Mouse (Mus musculus): ENCODE measurements around the gene Scn1b. TPM values are rescaled to one million over a fixed set of nuclear protein-coding genes. Genes with fewer than 3 reads are reported as not detected.

The Scn1b gene
- polyA plus RNA-seq, 1 experiment, result 42.4 TPM

GRCm38 (mm10) chr7:31116721-31117145, 10.1 kb downstream of the Scn1b start:
- no peak for DNase-seq (ENCODE audit: low read depth)

DNA sequence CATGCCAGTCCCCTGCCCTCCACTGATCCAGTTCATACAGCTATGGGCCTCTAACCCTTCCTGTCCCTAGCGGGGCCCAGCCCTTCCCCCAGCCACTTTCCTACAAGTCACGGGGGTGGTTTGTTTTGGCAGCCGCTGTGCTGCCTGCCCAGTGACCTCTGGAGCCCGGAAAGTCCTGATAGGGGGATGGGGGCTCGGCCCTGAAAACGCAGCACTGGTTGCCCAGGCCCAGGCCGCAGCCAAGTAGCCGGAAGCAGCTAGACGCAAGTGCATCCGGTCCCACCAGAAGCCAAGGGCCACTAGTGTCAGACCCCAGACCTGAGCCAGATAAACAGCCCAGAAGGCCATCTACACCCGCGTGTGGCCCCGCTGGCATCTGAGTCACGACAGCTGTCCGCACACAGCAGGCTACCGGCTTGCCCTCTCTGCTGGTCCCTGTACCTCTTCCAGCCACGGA, 11.2 kb downstream of the Scn1b start:
- DNase-seq (ENCODE audit: low read depth), result no peak

DNA sequence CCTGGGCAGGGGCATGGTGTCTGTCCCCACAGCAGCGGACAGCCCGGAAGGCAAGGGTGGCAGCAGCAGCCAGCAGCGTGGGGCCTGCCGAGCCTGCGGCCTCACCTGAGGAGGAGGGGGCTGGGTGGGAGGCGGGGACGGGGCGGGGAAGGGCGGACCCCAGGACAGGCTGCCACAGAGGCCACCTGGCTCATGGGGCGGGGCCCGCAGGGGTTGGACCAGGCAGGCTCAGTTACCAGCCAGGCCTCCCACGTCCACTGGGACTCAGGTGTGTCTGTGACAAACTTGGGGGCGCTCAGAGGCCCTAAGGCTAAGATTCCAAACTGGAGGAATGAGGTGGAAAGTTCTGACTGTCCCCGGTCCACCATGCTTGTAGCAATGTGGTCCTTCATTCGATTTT, 11.6 kb downstream of the Scn1b start, which contains the start of gene Hpn:
Gene Hpn, minus strand, starts transcription at position 109 of the 400 bp plus-strand sequence.
- no peak for DNase-seq (ENCODE audit: low read depth)

GRCm38 (mm10) chr7:31114646-31115045, 12.2 kb downstream of the Scn1b start:
- no peak for DNase-seq (ENCODE audit: low read depth)

DNA sequence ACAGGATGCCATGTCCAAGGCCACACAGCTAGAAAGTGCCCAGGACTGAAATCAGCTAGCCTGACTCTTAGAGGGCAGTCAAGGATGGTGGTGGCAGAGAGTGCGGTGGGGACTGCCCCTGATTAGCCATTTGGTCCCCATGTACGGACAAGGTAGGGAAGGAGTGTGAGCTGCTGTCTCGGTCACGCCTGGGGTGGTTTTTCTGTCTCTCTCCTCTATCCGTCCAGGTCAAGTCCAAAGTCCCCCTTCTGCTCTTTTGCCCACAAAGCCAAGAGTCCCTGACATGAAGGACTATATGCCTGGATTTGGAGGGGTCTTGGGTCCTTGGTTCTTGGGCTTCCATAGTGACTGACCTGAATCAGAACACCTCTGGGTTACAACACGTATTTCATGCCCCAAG, 13.0 kb downstream of the Scn1b start:
- DNase-seq (ENCODE audit: low read depth), result no peak

GRCm38 (mm10) chr7:31112036-31112435, 14.8 kb downstream of the Scn1b start:
- DNase-seq (ENCODE audit: low read depth), result no peak

DNA sequence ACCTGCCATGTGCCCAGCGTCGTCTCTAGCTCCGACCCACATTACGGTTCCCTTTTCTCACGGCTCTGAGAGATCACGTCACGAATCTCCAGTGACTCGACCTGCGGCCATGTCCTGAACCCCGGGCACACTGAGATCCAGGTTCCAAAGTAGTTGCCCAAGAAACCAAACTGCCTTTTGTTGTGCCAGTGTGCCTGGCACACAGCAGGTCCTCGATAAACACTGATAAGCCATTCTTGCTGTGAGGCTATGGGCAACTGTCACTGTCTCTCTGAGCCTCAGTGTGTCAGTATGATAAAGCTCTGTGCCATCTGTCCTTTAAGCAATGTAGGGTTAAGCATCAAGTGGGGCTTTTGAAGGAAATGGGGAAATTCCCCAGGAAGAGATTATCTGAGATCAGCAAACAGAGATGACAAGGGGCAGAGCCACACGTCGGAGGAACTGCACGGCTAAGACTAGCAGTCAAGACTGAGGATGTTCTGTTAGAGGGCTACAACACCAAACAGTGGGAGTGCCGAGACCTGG, 15.9 kb downstream of the Scn1b start:
- DNase-seq (ENCODE audit: low read depth), result no peak

- DNase-seq (ENCODE audit: low read depth), result no peak
Measured at GRCm38 (mm10) chr7:31109796-31110195, 17.0 kb downstream of the Scn1b start.

DNA sequence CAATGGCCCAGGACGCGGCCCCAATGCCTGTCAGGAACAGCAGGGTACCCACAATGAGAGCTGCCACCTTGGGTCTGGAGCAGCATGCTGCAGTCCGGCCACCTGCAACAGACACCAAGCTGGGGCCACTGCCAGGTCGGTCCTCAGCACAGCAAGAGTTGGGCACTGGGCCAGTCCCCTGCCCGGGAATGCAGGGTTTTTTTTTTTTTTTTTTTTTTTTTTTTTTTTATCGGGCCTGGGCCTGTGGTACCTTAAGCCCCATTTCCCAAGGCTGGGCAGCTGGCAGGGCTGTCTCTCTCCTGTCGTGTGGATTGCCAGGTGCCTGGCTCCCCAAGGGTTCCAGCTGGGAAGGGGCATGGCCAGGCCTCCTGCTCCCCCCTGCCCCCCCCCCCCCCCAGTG, 17.7 kb downstream of the Scn1b start:
- DNase-seq (ENCODE audit: low read depth), result no peak

GRCm38 (mm10) chr7:31107781-31108180, 19.0 kb downstream of the Scn1b start:
- DNase-seq (ENCODE audit: low read depth), result no peak

GRCm38 (mm10) chr7:31106166-31106565, 20.6 kb downstream of the Scn1b start:
- no peak for DNase-seq (ENCODE audit: low read depth)

DNA sequence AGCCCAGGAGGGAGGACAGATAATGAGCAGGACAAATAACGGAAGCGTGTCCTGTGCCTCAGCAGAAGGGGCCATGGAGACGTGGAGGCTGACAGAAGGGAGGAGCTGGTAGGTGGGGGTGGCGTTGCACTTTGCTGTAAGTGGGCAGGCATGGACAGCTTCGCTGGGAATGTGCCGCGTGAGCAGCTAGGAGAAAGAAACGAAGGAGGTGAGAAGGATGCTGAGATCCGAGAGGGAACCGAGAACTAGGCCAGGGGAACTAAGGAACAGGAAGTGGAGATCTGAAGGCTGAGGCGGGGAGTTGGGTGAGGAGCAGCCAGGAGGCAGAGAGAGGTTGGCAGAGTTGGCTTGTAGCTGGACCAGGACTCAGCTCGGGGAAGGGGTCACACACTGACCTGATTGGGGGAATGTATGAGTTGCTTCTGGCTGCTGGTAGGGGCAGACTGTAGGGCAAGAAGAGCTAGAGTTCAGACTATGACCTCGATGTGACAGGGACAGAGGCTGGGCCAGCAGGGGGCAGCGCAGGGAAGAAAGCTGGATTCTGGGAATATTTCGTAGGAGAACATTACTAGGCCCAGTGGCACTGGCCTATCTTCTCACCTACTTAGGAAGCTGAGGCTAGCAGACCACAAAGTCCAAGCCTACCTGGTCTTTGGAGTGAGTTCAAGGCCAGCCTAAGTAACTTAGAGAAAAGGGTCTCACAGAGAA, 21.6 kb downstream of the Scn1b start:
- no peak for DNase-seq (ENCODE audit: low read depth)

DNA sequence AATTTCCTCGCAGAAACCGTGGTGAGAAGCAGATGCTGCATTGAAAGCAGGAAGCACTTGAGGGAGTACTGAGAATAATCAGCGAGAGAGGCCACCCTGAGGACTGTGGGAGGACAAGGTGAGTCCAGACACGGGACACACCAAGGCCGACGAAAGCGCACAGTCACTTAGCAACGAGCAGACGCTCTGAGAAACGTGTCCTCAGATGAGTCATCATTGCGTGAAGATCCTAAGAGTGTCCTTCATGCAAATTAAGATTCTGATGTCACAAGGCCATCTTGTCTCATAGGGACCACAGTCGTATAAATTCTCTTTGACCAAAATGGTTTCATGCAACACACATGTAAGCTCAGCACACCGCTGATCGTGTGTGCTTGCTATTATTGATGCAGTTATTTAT, 26.0 kb downstream of the Scn1b start:
- no peak for DNase-seq (ENCODE audit: low read depth)

DNA sequence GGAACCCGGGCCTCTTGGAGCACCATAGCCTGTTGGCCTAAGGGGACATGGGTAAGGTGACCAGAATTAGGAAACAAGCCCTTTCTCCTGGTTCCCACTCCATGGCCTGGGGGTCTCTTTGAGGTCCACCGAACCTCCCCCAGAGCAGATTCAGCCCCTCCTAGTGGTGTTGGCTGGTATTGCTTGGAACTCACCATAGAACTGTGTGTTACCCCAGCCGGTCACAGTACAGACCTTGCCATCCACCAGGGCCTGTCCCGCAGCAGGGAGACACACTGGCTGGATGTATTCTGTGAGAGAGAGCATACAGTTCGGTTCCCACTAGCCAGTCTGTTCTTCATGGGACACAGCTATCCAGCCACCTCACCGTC, 27.2 kb downstream of the Scn1b start:
- DNase-seq (ENCODE audit: low read depth), result no peak

GRCm38 (mm10) chr7:31098697-31099611, 27.8 kb downstream of the Scn1b start:
- no peak for DNase-seq (ENCODE audit: low read depth)

DNA sequence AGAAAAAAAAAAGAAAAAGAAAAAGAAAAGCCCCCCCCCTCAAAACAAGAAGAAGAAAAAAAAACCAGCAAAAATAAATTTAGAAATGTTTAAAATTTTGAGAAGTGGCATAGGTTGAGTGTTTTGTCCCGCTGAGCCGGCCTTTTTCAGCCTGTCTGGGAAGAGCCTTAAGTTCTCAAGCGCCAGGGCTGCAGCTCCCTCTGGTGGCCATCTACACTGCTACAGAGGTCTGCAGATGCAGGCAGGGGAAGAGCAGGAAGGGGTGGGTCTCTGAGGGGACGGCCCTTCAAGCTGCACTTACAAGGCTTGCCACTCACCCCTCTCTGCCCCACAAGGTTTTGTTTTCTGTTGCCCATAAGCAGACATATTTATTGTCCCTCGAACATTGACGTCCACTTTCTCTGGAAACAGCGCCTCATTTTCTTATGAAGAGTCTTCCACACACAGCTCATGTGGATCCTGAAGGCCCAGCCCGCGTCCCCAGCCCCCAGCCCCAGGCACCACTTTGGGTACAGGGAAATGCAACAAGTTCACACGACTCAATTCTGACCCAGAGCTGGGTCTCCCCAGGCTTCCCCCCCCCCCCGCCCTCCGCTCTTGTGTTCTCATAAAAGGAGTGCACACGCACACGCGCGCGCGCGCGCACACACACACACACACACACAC, 29.1 kb downstream of the Scn1b start:
- DNase-seq (ENCODE audit: low read depth), result no peak

DNA sequence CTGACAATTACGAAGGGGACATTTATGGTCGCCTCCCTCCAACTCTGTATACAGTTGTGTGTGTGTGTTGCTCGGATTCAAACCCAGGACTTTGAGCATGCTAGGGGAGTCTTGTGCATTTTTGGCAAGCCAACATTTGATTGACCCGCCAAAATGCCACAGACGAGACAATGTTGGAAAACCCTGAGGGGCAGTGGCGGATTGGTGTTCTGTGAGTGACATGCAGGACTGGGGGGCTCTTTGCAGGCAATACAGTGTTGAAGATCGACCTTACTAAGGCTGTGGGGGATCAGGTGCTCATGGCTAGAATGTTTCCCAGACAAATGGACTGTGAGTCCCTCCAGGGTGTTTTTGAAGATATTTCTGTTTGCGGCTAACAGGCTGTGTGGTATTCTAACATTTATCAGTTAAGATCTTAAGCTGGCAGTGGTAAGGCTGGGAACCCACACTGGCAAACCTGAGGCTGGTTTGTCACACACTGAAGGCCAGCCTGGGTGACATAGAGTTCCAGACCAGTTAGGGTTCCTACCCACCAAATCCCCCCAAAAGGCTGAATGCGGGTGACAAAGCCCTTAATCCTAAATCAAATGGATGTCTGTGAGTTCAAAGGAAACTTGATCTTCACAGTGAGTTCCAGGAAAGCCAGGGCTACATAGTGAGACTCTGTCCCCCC, 29.8 kb downstream of the Scn1b start:
- no peak for DNase-seq (ENCODE audit: low read depth)

DNA sequence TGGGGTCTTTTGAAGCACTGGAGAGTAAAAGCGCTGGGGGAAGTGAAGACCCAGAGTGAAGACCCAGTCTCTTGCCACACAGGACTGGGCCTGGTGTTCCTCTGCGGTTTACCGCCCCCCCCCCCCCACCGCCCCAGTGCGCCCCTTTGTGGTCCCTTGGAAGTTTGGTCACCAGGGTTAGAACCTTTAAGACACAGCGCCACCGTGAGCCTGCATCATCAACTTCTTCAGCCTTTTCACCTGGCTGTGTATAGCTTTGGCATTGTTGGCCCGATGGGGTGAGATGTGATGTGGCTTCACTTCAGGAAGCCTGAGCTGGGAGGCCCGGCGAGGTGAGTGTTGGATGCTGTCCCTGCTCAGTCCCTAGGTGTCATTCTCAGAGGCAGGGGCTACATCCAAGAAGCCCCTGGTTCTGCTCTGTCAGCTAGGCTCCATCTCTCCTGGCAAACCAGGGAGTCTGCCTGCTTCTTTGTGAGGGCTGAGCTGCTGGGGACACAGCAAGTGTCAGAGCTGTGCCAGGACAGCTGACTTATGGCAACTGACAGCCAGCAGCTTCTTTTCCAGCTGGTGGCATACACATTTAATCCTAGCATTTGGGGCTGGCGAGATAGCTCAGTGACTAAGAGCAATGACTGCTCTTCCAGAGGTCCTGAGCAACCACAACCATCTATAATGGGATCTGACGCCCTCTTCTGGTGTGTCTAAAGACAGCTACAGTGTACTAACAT, 31.9 kb downstream of the Scn1b start:
- DNase-seq (ENCODE audit: low read depth), result no peak

DNA sequence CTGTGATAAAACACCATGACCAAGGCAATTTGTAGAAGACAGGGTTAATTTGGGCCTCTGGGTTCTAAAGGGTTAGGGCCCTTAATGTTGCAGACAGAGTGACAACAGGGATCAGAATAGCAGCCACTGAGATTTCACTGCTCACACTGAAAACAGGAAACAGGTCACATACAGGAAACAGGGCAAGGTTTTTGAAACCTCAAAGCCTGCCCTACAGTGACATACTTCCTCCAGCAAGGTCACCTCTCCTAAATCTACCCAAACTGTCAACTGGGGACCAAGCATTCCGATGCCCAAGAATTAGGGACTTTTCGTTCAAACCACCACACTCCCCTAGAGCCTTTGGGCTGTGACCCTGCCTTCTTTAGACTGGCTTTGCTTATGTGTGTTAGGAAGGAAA, 37.1 kb downstream of the Scn1b start:
- DNase-seq (ENCODE audit: low read depth), result no peak

DNA sequence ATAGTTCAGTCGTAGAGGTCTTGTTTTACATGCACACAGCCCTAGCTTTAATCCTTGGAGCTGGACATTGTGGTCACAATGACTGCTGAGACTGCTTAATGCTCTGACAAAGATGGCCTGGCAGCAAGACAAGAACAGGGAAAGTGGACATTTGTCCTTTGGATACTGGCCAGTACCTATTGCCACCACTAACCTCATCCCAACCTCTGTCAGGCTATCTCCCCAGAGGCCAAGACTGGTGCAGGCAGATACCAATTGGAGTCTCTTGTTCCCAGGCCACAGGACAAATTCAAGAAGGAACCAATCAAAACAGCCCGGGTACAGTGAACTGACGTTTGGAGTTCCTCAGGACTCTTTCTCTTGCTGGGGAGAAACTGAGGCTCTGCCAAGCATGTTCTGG, 38.6 kb downstream of the Scn1b start:
- DNase-seq (ENCODE audit: low read depth), result no peak

DNA sequence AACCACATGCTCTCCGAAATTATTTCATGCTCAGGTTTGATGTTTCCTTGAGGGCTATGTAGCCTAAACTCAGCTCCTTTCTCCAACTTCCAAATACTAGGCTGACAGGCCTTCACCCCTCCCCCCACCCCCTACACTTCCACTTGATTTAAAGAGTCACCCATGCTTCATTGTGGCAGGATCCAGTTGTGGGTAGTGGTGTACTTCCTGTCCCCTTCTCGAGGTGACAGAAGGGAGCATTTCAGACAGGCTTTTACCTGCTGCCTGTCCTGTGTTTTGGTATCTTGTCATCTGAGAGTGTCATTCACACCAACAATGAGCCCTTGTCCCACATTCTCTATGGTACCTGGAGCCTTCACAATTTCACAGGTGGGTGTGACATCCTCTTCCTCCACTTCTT, 39.5 kb downstream of the Scn1b start:
- DNase-seq (ENCODE audit: low read depth), result no peak

All from gonadal fat pad, adult 2 months (tissue).